Mouse (Mus musculus) myocyte (in vitro differentiated cells): Measurements from ENCODE around the gene Gm45233. TPM values are rescaled to one million over a fixed set of nuclear protein-coding genes. Genes with fewer than 3 reads are reported as not detected.

Experiments used
- H3K27me3 ChIP-seq: one replicate; pipeline ENCODE4 v1.6.1; 2011; ENCODE audit not compliant: control insufficient read depth, insufficient read depth, insufficient read length
- H3K36me3 ChIP-seq: one replicate; pipeline ENCODE4 v1.6.1; 2011; ENCODE audit not compliant: control insufficient read depth, insufficient read depth
- H3K4me2 ChIP-seq: one replicate; pipeline ENCODE4 v1.6.1; 2011; ENCODE audit warnings: low read depth, control low read depth
- H3K4me3 ChIP-seq: one replicate; pipeline ENCODE4 v1.5.1; 2011; ENCODE audit warnings: mild to moderate bottlenecking, control low read depth, moderate library complexity
- H3K79me2 ChIP-seq: one replicate; pipeline ENCODE4 v1.6.1; 2011; ENCODE audit not compliant: control insufficient read depth, insufficient read depth
- H3ac ChIP-seq: one replicate; pipeline ENCODE4 v1.6.1; 2011; ENCODE audit not compliant: control insufficient read depth, insufficient read length
- CEBPB ChIP-seq: IDR thresholded peaks from 2 replicates; pipeline ENCODE4 v1.6.1; 2011; ENCODE audit warnings: mild to moderate bottlenecking, moderate library complexity; ENCODE audit not compliant: poor library complexity, insufficient read depth, severe bottlenecking
- E2F4 ChIP-seq: IDR thresholded peaks from one replicate; pipeline ENCODE4 v1.6.1; 2011; ENCODE audit warnings: mild to moderate bottlenecking, control low read depth, moderate library complexity; ENCODE audit not compliant: insufficient read depth
- MAX ChIP-seq: IDR thresholded peaks from one replicate; pipeline ENCODE4 v1.6.1; 2011; ENCODE audit warnings: low read depth, mild to moderate bottlenecking, control low read depth
- MYOD1 ChIP-seq, 3 experiments: IDR thresholded peaks; one replicate each; pipeline ENCODE4 v1.6.1; 2011; ENCODE audit warnings: control low read depth in 2 of 3, low read depth in 2 of 3, mild to moderate bottlenecking in 2 of 3, moderate library complexity in 1 of 3; ENCODE audit not compliant: insufficient read length in 2 of 3, control insufficient read depth in 1 of 3
- MYOG ChIP-seq, 3 experiments: IDR thresholded peaks; one replicate each; pipeline ENCODE4 v1.6.1; 2011; ENCODE audit warnings: control low read depth in 2 of 3, low read depth in 2 of 3, mild to moderate bottlenecking in 2 of 3; ENCODE audit not compliant: insufficient read length in 2 of 3, control insufficient read depth in 1 of 3, insufficient read depth in 1 of 3
- POLR2A ChIP-seq: IDR thresholded peaks from one replicate; pipeline ENCODE4 v1.6.1; 2011; ENCODE audit warnings: low read depth, mild to moderate bottlenecking, control low read depth, moderate library complexity; ENCODE audit not compliant: insufficient read length
- POLR2AphosphoS2 ChIP-seq: IDR thresholded peaks from one replicate; pipeline ENCODE4 v1.6.1; 2011; ENCODE audit warnings: low read depth, control low read depth; ENCODE audit not compliant: insufficient read length
- REST ChIP-seq: IDR thresholded peaks from one replicate; pipeline ENCODE4 v1.6.1; 2011; ENCODE audit warnings: mild to moderate bottlenecking, control low read depth, moderate library complexity; ENCODE audit not compliant: insufficient read depth, insufficient read length
- SRF ChIP-seq: IDR thresholded peaks from one replicate; pipeline ENCODE4 v1.6.1; 2011; ENCODE audit warnings: low read depth; ENCODE audit not compliant: control insufficient read depth, insufficient read length
- TCF12 ChIP-seq: IDR thresholded peaks from one replicate; pipeline ENCODE4 v1.6.1; 2011; ENCODE audit warnings: mild to moderate bottlenecking, control low read depth; ENCODE audit not compliant: poor library complexity, insufficient read depth, severe bottlenecking
- TCF3 ChIP-seq: IDR thresholded peaks from one replicate; pipeline ENCODE4 v1.6.1; 2011; ENCODE audit warnings: low read depth, control low read depth; ENCODE audit not compliant: insufficient read length
- USF1 ChIP-seq: IDR thresholded peaks from one replicate; pipeline ENCODE4 v1.6.1; 2011; ENCODE audit warnings: low read depth, mild to moderate bottlenecking, control low read depth, moderate library complexity
- polyA plus RNA-seq: library from polyadenylated mRNA; unstranded; fragments of >200 nt; fragmentation: generic; extraction: Trizol; gene quantifications from one replicate; pipeline ENCODE4 v1.2.1, GENCODE M21; 2012; ENCODE audit warnings: missing spikeins

Gene Gm45233
- polyA plus RNA-seq, 1 experiment, result 0.12 TPM

GRCm38 (mm10) chr7:43465344-43466098, 21.6 kb downstream of the Gm45233 start:
- H3K4me3 ChIP-seq, result peak overlapping the region; percentile 32
- H3K36me3 ChIP-seq, result no peaks in the 10 kb centered on the region
- no peak for TF ChIP-seq CEBPB
- peak in 1 of 3 experiments; percentile 0 for TF ChIP-seq MYOD1 (IDR thresholded peaks at IDR 0.05; ENCODE audit: control insufficient read depth in 1 of 3, insufficient read length in 2 of 3, low read depth in 2 of 3)
- TF ChIP-seq REST, result no peak
- no peak for TF ChIP-seq TCF3
- peak; percentile 15 for TF ChIP-seq POLR2A
- no peak for TF ChIP-seq SRF

GRCm38 (mm10) chr7:43466099-43466694, 22.3 kb downstream of the Gm45233 start:
- no peak overlapping the region for H3ac ChIP-seq
- H3K36me3 ChIP-seq, result no peaks in the 10 kb centered on the region
- H3K4me3 ChIP-seq, result peak overlapping the region; percentile 32
- TF ChIP-seq POLR2A (no peak), MYOD1 (IDR thresholded peaks at IDR 0.05; ENCODE audit: control insufficient read depth in 1 of 3, insufficient read length in 2 of 3, low read depth in 2 of 3) (peak in 1 of 3 experiments; percentile 33), POLR2AphosphoS2 (no peak), MYOG (IDR thresholded peaks at IDR 0.05; ENCODE audit: control insufficient read depth in 1 of 3, insufficient read depth in 1 of 3, insufficient read length in 2 of 3, low read depth in 2 of 3) (peak in 2 of 3 experiments; percentile 10 to 42), USF1 (no peak), E2F4 (no peak)
- peak overlapping the region; percentile 97 for H3K4me2 ChIP-seq
- H3K27me3 ChIP-seq, result no peaks in the 10 kb centered on the region
- no peaks in the 10 kb centered on the region for H3K79me2 ChIP-seq

More at GRCm38 (mm10) chr7:43465344-43466098, 21.6 kb downstream of the Gm45233 start:
- no peak overlapping the region for H3ac ChIP-seq
- no peaks in the 10 kb centered on the region for H3K27me3 ChIP-seq
- no peaks in the 10 kb centered on the region for H3K79me2 ChIP-seq
- H3K4me2 ChIP-seq, result peak overlapping the region; percentile 97

GRCm38 (mm10) chr7:43470373-43470772, 26.4 kb downstream of the Gm45233 start:
- TF ChIP-seq POLR2AphosphoS2, result no peak
- TF ChIP-seq SRF, result no peak
- no peak for TF ChIP-seq REST
- TF ChIP-seq E2F4, result no peak
- TF ChIP-seq TCF12, result no peak
- TF ChIP-seq MYOG (IDR thresholded peaks at IDR 0.05; ENCODE audit: control insufficient read depth in 1 of 3, insufficient read depth in 1 of 3, insufficient read length in 2 of 3, low read depth in 2 of 3), result no peak
- no peak for TF ChIP-seq MYOD1 (IDR thresholded peaks at IDR 0.05; ENCODE audit: control insufficient read depth in 1 of 3, insufficient read length in 2 of 3, low read depth in 2 of 3)
- TF ChIP-seq CEBPB, result no peak
- no peak for TF ChIP-seq TCF3
- TF ChIP-seq USF1, result no peak
- TF ChIP-seq MAX, result no peak
- no peak for TF ChIP-seq POLR2A
- Histone ChIP-seq H3K4me3 (no peak overlapping the region), H3K4me2 (no peak overlapping the region), H3K79me2 (no peaks in the 10 kb centered on the region), H3ac (no peak overlapping the region), H3K27me3 (no peaks in the 10 kb centered on the region), H3K36me3 (no peaks in the 10 kb centered on the region)

GRCm38 (mm10) chr7:43475706-43476105, 31.8 kb downstream of the Gm45233 start:
- Histone ChIP-seq H3K4me3 (no peak overlapping the region), H3K79me2 (no peaks in the 10 kb centered on the region), H3K27me3 (no peaks in the 10 kb centered on the region), H3K36me3 (no peaks in the 10 kb centered on the region), H3K4me2 (no peak overlapping the region), H3ac (no peak overlapping the region)
- TF ChIP-seq TCF3 (no peak), TCF12 (no peak), CEBPB (no peak), MYOG (IDR thresholded peaks at IDR 0.05; ENCODE audit: control insufficient read depth in 1 of 3, insufficient read depth in 1 of 3, insufficient read length in 2 of 3, low read depth in 2 of 3) (no peak), MAX (no peak), POLR2AphosphoS2 (no peak), REST (no peak), SRF (no peak), E2F4 (no peak), USF1 (no peak), MYOD1 (IDR thresholded peaks at IDR 0.05; ENCODE audit: control insufficient read depth in 1 of 3, insufficient read length in 2 of 3, low read depth in 2 of 3) (no peak)

GRCm38 (mm10) chr7:43476376-43476775, 32.4 kb downstream of the Gm45233 start:
- no peak for TF ChIP-seq REST
- TF ChIP-seq POLR2AphosphoS2, result no peak
- H3K27me3 ChIP-seq, result no peaks in the 10 kb centered on the region
- H3ac ChIP-seq, result no peak overlapping the region
- no peak overlapping the region for H3K4me3 ChIP-seq
- H3K36me3 ChIP-seq, result no peaks in the 10 kb centered on the region
- H3K4me2 ChIP-seq, result no peak overlapping the region
- no peaks in the 10 kb centered on the region for H3K79me2 ChIP-seq
